Mouse (Mus musculus) ES-E14 (cell line): Measurements from ENCODE around the gene Ubd. TPM values are rescaled to one million over a fixed set of nuclear protein-coding genes. Genes with fewer than 3 reads are reported as not detected.
"Not testable (repeated sequence)": the region's sequence is repeated elsewhere in the genome, so short reads cannot be mapped to it uniquely, and the experiment has no call there.

Experiments
- DNase-seq: peaks from one replicate; pipeline ENCODE4 v3.0.0-alpha.2; 2013; ENCODE audit warnings: low read depth, low spot score
- H3K27ac ChIP-seq: 2 replicates; pipeline ENCODE4 v1.5.1; 2012; ENCODE audit warnings: low read depth, mild to moderate bottlenecking, low read length, moderate library complexity, mixed read lengths; ENCODE audit not compliant: poor library complexity, insufficient read depth, severe bottlenecking
- H3K36me3 ChIP-seq: 2 replicates; pipeline ENCODE4 v1.6.1; 2012; ENCODE audit warnings: mild to moderate bottlenecking, low read length, moderate library complexity, mixed read lengths; ENCODE audit not compliant: control insufficient read depth, poor library complexity, insufficient read depth, severe bottlenecking
- H3K4me1 ChIP-seq, 2 experiments: fragments of 150-350 bp in 1 of 2; sonication (generic) in 1 of 2; 2 replicates each; pipeline ENCODE4 v1.6.1; 2012; ENCODE audit warnings: low read length in 2 of 2, mild to moderate bottlenecking in 1 of 2, mixed read lengths in 1 of 2; ENCODE audit not compliant: control insufficient read depth in 2 of 2, insufficient read depth in 2 of 2, poor library complexity in 1 of 2
- H3K4me3 ChIP-seq, 2 experiments: fragments of 150-350 bp in 1 of 2; sonication (generic) in 1 of 2; 2 replicates each; pipeline ENCODE4 v1.5.1; 2012; ENCODE audit warnings: low read length in 2 of 2, low read depth in 1 of 2, mild to moderate bottlenecking in 1 of 2, mixed read lengths in 1 of 2; ENCODE audit not compliant: insufficient read depth in 1 of 2, poor library complexity in 1 of 2, severe bottlenecking in 1 of 2
- H3K9ac ChIP-seq: 2 replicates; pipeline ENCODE4 v1.6.1; 2012; ENCODE audit warnings: low read depth, mild to moderate bottlenecking, low read length, mixed read lengths; ENCODE audit not compliant: poor library complexity, insufficient read depth, severe bottlenecking
- H3K9me3 ChIP-seq: fragments of 150-350 bp; sonication (generic); 2 replicates; pipeline ENCODE4 v1.6.1; 2012; ENCODE audit warnings: low read depth, mild to moderate bottlenecking, low read length; ENCODE audit not compliant: control insufficient read depth, insufficient read depth
- CHD2 ChIP-seq: IDR thresholded peaks from 2 replicates; pipeline ENCODE4 v1.6.1; 2014; ENCODE audit warnings: mild to moderate bottlenecking, low read depth, low read length, inconsistent platforms
- HCFC1 ChIP-seq: IDR thresholded peaks from 2 replicates; pipeline ENCODE4 v1.6.1; 2012; ENCODE audit warnings: low read length, inconsistent platforms, borderline replicate concordance; ENCODE audit not compliant: insufficient read depth
- MAFK ChIP-seq: IDR thresholded peaks from 2 replicates; pipeline ENCODE4 v1.6.1; 2014; ENCODE audit warnings: mild to moderate bottlenecking, low read depth, low read length, inconsistent platforms; ENCODE audit not compliant: insufficient read depth
- ZC3H11A ChIP-seq: IDR thresholded peaks from 2 replicates; pipeline ENCODE4 v1.6.1; 2012; ENCODE audit warnings: low read depth, mild to moderate bottlenecking, inconsistent platforms, low read length, borderline replicate concordance
- ZNF384 ChIP-seq: IDR thresholded peaks from 2 replicates; pipeline ENCODE4 v1.6.1; 2012; ENCODE audit warnings: low read depth, low read length, inconsistent platforms
- in situ Hi-C, 2 experiments: fragments of 600-800 bp; cut with MboI; formaldehyde crosslinking; loops; one replicate each; pipeline ENCODE4 v1.15.1; 2025; ENCODE audit warnings: low sequenced_read_pairs in 2 of 2, inconsistent platforms in 1 of 2; ENCODE audit not compliant: unreplicated experiment in 2 of 2
- total RNA-seq: library from RNA; depleted of rRNA; stranded (reverse); fragments of 300-350 nt; gene quantifications from 2 replicates; pipeline ENCODE4 v1.2.3, GENCODE M21; 2012; rRNA removed

Gene Ubd
- total RNA-seq, 1 experiment = not detected

- Histone ChIP-seq H3K9ac (no peak within 1 kb of the TSS), H3K36me3 (no peaks in the 10 kb centered on the region), H3K4me1 (peaks cover 0 to 5% of the 10 kb centered on the region in 2 experiments; a peak in 1 of 4 replicates), H3K27ac (no peak within 1 kb of the TSS), H3K4me3 (no peak within 1 kb of the TSS), H3K9me3 (no peaks in the 10 kb centered on the region)
- TF ChIP-seq ZNF384 (no peak), ZC3H11A (no peak), MAFK (no peak), HCFC1 (no peak), CHD2 (no peak)
- in situ Hi-C loops = no loop called here
- DNase-seq = no peak
Observed at GRCm38 (mm10) chr17:37219846-37220245, 26.2 kb downstream of the Ubd start, which contains the start of gene Olfr96. Gene Olfr96, plus strand, starts transcription at chr17:37220146.

- in situ Hi-C loops = no loop called here
- Histone ChIP-seq H3K9me3 (no peaks in the 10 kb centered on the region), H3K27ac (no peak overlapping the region), H3K4me1 (peaks cover 0 to 5% of the 10 kb centered on the region in 2 experiments; a peak in 1 of 4 replicates), H3K36me3 (no peaks in the 10 kb centered on the region), H3K9ac (no peak overlapping the region), H3K4me3 (no peak overlapping the region)
- DNase-seq = no peak
- TF ChIP-seq ZC3H11A (no peak), HCFC1 (no peak), ZNF384 (no peak), MAFK (no peak), CHD2 (no peak)
Observed at GRCm38 (mm10) chr17:37221879-37222278, 28.2 kb downstream of the Ubd start.

- DNase-seq, H3K9ac ChIP-seq, H3K9me3 ChIP-seq, H3K36me3 ChIP-seq, H3K4me1 ChIP-seq, H3K4me3 ChIP-seq, H3K27ac ChIP-seq, in situ Hi-C loops: not testable (repeated sequence)
Observed at GRCm38 (mm10) chr17:37237230-37237629, 43.5 kb downstream of the Ubd start, which contains the start of gene Olfr97. Gene Olfr97, minus strand, starts transcription at chr17:37237330.

DNA sequence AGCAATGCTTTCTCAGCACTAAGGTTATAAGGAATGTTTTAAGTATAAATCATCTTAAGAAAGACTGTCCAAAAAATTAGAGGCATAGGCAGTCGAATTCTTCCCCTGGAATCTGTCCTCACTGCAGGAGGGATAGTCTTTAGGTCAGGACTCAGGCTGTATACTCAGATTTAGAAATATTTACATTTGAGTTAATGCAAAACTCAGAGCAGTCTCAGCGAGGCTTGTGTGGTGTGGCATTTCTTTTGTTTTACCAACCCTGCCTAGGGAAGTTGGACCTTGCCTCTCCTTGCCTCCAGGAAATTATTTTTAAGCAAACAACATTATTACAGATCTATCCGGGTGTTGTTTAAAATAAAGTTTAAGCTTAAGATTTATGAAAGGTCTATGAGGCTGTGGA, 48.5 kb downstream of the Ubd start:
- DNase-seq = no peak
- Histone ChIP-seq H3K9ac (no peak overlapping the region), H3K9me3 (peaks cover 1% of the 10 kb centered on the region; the same call in 1 of the 2 replicates), H3K4me1 (peaks cover 2 to 5% of the 10 kb centered on the region in 2 experiments; a peak in 1 of 4 replicates), H3K27ac (no peak overlapping the region), H3K36me3 (no peaks in the 10 kb centered on the region), H3K4me3 (no peak overlapping the region)
- TF ChIP-seq ZC3H11A = no peak
- TF ChIP-seq CHD2 = no peak
- no peak for TF ChIP-seq HCFC1
- no peak for TF ChIP-seq MAFK
- no peak for TF ChIP-seq ZNF384
- in situ Hi-C loops = no loop called here

Other genes starting within 250 kb of the Ubd start
- gene Ppp1r11, start 242.2 kb upstream of the Ubd start, total RNA-seq = 76.4 and 108 TPM in 2 replicates
- gene Znrd1, start 235.3 kb upstream of the Ubd start, total RNA-seq = 74.5 and 81.0 TPM in 2 replicates
- 13.8 and 15.1 TPM in 2 replicates for gene Znrd1as, start 235.3 kb upstream of the Ubd start, total RNA-seq
- gene 2410137M14Rik, start 212.7 kb upstream of the Ubd start, total RNA-seq = 14.8 and 16.9 TPM in 2 replicates
- gene H2-M5, start 204.4 kb upstream of the Ubd start, total RNA-seq = 49.4 and 55.4 TPM in 2 replicates
- gene Zfp57, start 192.7 kb upstream of the Ubd start, total RNA-seq = 360 and 437 TPM in 2 replicates
- 0.62 and 0.85 TPM in 2 replicates for gene Mog, start 170.5 kb upstream of the Ubd start, total RNA-seq
- 60.9 and 106 TPM in 2 replicates for gene Gabbr1, start 147.9 kb upstream of the Ubd start, total RNA-seq
- 0.11 and 0.22 TPM in 2 replicates for gene Olfr90, start 105.4 kb upstream of the Ubd start, total RNA-seq
- 0.11 and 0.13 TPM in 2 replicates for gene Olfr91, start 95.6 kb upstream of the Ubd start, total RNA-seq
- gene Olfr92, start 73.8 kb upstream of the Ubd start, total RNA-seq = not detected in 2 replicates
- gene Olfr93, start 32.4 kb upstream of the Ubd start, total RNA-seq = not detected in 2 replicates
- gene Olfr94, start 7.1 kb downstream of the Ubd start, total RNA-seq = not detected in 2 replicates
- not detected in 2 replicates for gene Olfr95, start 19.2 kb downstream of the Ubd start, total RNA-seq
- gene Olfr96, start 26.3 kb downstream of the Ubd start, total RNA-seq = not detected in 2 replicates
- not detected in 2 replicates for gene Olfr97, start 43.4 kb downstream of the Ubd start, total RNA-seq
- not detected in 2 replicates for gene Olfr98, start 69.9 kb downstream of the Ubd start, total RNA-seq
- gene H2-M3, start 76.3 kb downstream of the Ubd start, total RNA-seq = 3.5 and 6.8 TPM in 2 replicates
- not detected in 2 replicates for gene Olfr99, start 89.6 kb downstream of the Ubd start, total RNA-seq
- not detected in 2 replicates for gene Olfr101, start 110.4 kb downstream of the Ubd start, total RNA-seq
- not detected in 2 replicates for gene Olfr102, start 123.2 kb downstream of the Ubd start, total RNA-seq
- not detected in 2 replicates for gene Olfr103, start 145.8 kb downstream of the Ubd start, total RNA-seq
- not detected in 2 replicates for gene Olfr104-ps, start 165.7 kb downstream of the Ubd start, total RNA-seq
- not detected in 2 replicates for gene Olfr105-ps, start 185.1 kb downstream of the Ubd start, total RNA-seq
- not detected in 2 replicates for gene Olfr106-ps, start 196.5 kb downstream of the Ubd start, total RNA-seq
- not detected in 2 replicates for gene Olfr107, start 205.3 kb downstream of the Ubd start, total RNA-seq